Mouse (Mus musculus) limb, embryonic 11.5 days (tissue): ENCODE data around the gene Klk15. TPM values are rescaled to one million over a fixed set of nuclear protein-coding genes. Genes with fewer than 3 reads are reported as not detected.
A peak's percentile ranks its signal among the peaks of the same experiment; 100 is the strongest.

ENCODE experiments used
- ATAC-seq: fragments of 200-750 bp; cut with Nextera tagmentation; 2 replicates; pipeline ENCODE4 v1.8.0; 2017; ENCODE audit warnings: low read depth; ENCODE audit not compliant: insufficient number of reproducible peaks, low FRiP score, low TSS enrichment
- DNase-seq: peaks from one replicate; pipeline ENCODE4 v3.0.0-alpha.2; 2015; ENCODE audit warnings: low spot score
- H3K27ac ChIP-seq: fragments of 300-500 bp; sonication (generic); replicated peaks from 2 replicates; pipeline ENCODE4 v1.5.1; 2014; ENCODE audit warnings: low read depth, mild to moderate bottlenecking, low read length
- H3K27me3 ChIP-seq: fragments of 300-500 bp; sonication (generic); 2 replicates; pipeline ENCODE4 v1.6.1; 2014; ENCODE audit warnings: mild to moderate bottlenecking, low read length, mixed read lengths; ENCODE audit not compliant: control insufficient read depth, insufficient read depth
- H3K36me3 ChIP-seq: fragments of 300-500 bp; sonication (generic); 2 replicates; pipeline ENCODE4 v1.6.1; 2014; ENCODE audit warnings: mild to moderate bottlenecking, low read length, moderate library complexity, mixed read lengths; ENCODE audit not compliant: control insufficient read depth, insufficient read depth
- H3K4me1 ChIP-seq: fragments of 300-500 bp; sonication (generic); 2 replicates; pipeline ENCODE4 v1.6.1; 2014; ENCODE audit warnings: low read length, mixed read lengths; ENCODE audit not compliant: control insufficient read depth, insufficient read depth
- H3K4me2 ChIP-seq: fragments of 300-500 bp; sonication (generic); 2 replicates; pipeline ENCODE4 v1.6.1; 2014; ENCODE audit warnings: low read depth, mild to moderate bottlenecking, moderate library complexity; ENCODE audit not compliant: severe bottlenecking
- H3K4me3 ChIP-seq: fragments of 300-500 bp; sonication (generic); 2 replicates; pipeline ENCODE4 v1.5.1; 2014; ENCODE audit warnings: low read depth, low read length
- H3K9ac ChIP-seq: fragments of 300-500 bp; sonication (generic); 2 replicates; pipeline ENCODE4 v1.6.1; 2014; ENCODE audit warnings: mild to moderate bottlenecking, low read length
- H3K9me3 ChIP-seq: fragments of 300-500 bp; sonication (generic); 2 replicates; pipeline ENCODE4 v1.6.1; 2016; ENCODE audit warnings: low read length; ENCODE audit not compliant: control insufficient read depth
- WGBS: fragments of 180-500 bp; shearing (Covaris S2); extraction: QIAGEN DNeasy Blood & Tissue Kit; methylation state at CpG from one replicate; pipeline ENCODE4 v1.1.7; 2014; 5-methylcytosine and 5-hydroxymethylcytosine counted together
- polyA plus RNA-seq: library from polyadenylated mRNA; unstranded; fragments of >200 nt; fragmentation: Nextera tagmentation; extraction: Ambion mirVana; gene quantifications from 2 replicates; pipeline ENCODE4 v1.2.1, GENCODE M21; 2014

The Klk15 gene
- not detected in 2 replicates for polyA plus RNA-seq

- Histone ChIP-seq H3K27me3 (no peaks in the 10 kb centered on the region), H3K36me3 (no peaks in the 10 kb centered on the region), H3K4me2 (no peak within 1 kb of the TSS), H3K9ac (no peak within 1 kb of the TSS), H3K27ac (no peak within 1 kb of the TSS), H3K4me1 (no peaks in the 10 kb centered on the region), H3K4me3 (no peak within 1 kb of the TSS), H3K9me3 (no peaks in the 10 kb centered on the region)
- 92% methylated on average over 3 of the region's 3 CpGs for WGBS
- ATAC-seq (no peak), DNase-seq (no peak)
Observed at GRCm38 (mm10) chr7:43933440-43933839, at the start of gene Klk15. Klk15 (plus strand) TSS chr7:43933740.

DNA sequence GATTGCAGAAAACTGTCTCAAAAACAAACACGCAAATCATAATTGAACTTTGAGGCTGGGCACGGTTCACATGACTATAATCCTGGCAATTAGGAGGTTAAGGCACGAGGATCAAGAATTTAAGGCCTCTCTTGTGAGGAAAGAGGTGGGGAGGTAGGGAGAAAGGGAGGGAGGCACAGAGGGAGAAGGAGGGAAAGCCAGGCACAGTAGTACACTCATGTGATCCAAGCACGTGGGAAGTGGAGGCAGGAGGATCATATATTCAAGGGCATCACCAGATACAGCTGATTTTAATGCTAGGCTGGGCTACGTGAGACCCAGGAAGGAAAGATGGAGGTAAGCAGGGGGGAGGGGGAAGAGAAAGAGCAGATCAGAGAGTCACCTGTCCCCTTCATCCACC, 42.2 kb upstream of the Klk15 start:
- 64% methylated on average over 5 of the region's 5 CpGs for WGBS
- DNase-seq (no peak), ATAC-seq (no peak)
- no peak overlapping the region for H3K9ac ChIP-seq
- H3K27me3 ChIP-seq: no peaks in the 10 kb centered on the region
- no peak overlapping the region for H3K4me3 ChIP-seq
- H3K4me2 ChIP-seq: no peak overlapping the region
- no peak overlapping the region for H3K27ac ChIP-seq
- H3K9me3 ChIP-seq: no peaks in the 10 kb centered on the region
- H3K4me1 ChIP-seq: no peaks in the 10 kb centered on the region
- no peaks in the 10 kb centered on the region for H3K36me3 ChIP-seq

- Histone ChIP-seq H3K4me1 (no peaks in the 10 kb centered on the region), H3K4me2 (no peak overlapping the region), H3K27ac (no peak overlapping the region), H3K27me3 (no peaks in the 10 kb centered on the region), H3K36me3 (no peaks in the 10 kb centered on the region), H3K4me3 (no peak overlapping the region), H3K9ac (no peak overlapping the region), H3K9me3 (no peaks in the 10 kb centered on the region)
- WGBS: 57% methylated on average over 3 of the region's 3 CpGs
- DNase-seq (no peak), ATAC-seq (no peak)
Observed at GRCm38 (mm10) chr7:43891788-43892187, 41.8 kb upstream of the Klk15 start.

GRCm38 (mm10) chr7:43894836-43895235, 38.7 kb upstream of the Klk15 start:
- ATAC-seq: peak; percentile 82
- Histone ChIP-seq H3K9me3 (no peaks in the 10 kb centered on the region), H3K4me1 (no peaks in the 10 kb centered on the region), H3K27me3 (no peaks in the 10 kb centered on the region), H3K4me3 (no peak overlapping the region), H3K9ac (no peak overlapping the region), H3K36me3 (no peaks in the 10 kb centered on the region), H3K27ac (no peak overlapping the region), H3K4me2 (no peak overlapping the region)
- DNase-seq: peak; percentile 92
- 13% methylated on average over 1 of the region's 1 CpGs for WGBS

DNA sequence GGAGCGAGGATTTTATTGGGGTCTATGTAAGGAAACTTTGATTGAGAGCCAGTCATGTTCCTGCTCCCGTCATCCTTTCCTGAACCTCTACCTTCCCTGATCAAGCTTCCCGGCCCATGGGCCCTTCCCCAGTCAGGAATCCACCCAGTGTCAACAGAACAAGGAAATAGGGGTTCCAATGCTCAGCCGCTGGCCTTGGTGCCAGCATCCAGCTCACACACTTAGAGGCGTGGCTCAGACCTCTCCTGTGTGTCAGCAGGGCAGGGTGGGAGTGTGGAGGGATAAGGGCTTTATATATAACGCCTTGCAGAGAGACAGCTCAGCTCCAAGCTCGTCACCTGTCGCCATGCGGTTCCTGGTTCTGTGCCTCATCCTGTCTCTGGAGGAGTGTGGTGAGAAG, 18.7 kb upstream of the Klk15 start:
- Histone ChIP-seq H3K27me3 (no peaks in the 10 kb centered on the region), H3K4me1 (no peaks in the 10 kb centered on the region), H3K27ac (no peak overlapping the region), H3K36me3 (no peaks in the 10 kb centered on the region), H3K9ac (no peak overlapping the region), H3K4me3 (no peak overlapping the region), H3K4me2 (no peak overlapping the region), H3K9me3 (no peaks in the 10 kb centered on the region)
- no peak for ATAC-seq
- no peak for DNase-seq
- WGBS: 64% methylated on average over 9 of the region's 9 CpGs

GRCm38 (mm10) chr7:43918426-43918825, 15.1 kb upstream of the Klk15 start:
- H3K9ac ChIP-seq: no peak overlapping the region
- H3K27ac ChIP-seq: no peak overlapping the region
- H3K9me3 ChIP-seq: no peaks in the 10 kb centered on the region
- no peak for DNase-seq
- H3K4me1 ChIP-seq: no peaks in the 10 kb centered on the region
- H3K27me3 ChIP-seq: no peaks in the 10 kb centered on the region
- no peaks in the 10 kb centered on the region for H3K36me3 ChIP-seq
- no peak for ATAC-seq
- no peak overlapping the region for H3K4me2 ChIP-seq
- 81% methylated on average over 13 of the region's 13 CpGs for WGBS
- no peak overlapping the region for H3K4me3 ChIP-seq

DNA sequence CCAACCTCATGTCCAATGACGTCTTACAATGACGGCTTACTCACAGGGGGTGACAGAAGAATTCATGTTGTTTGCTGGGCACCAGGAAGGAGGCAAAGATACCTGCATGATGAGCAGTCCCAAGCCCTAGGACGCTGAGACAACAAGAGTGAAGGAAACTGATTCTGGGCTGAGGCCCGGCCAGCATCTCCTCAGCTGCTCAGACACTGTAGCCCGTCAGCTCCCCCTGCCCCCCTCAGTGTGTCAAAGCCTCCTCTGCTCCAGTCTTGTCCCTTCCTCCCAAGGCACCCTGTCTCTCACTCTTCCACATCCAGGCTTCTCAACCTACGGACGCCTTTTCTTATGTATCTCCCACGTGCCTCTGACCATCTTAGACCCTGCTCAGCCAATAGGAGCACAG, 14.7 kb upstream of the Klk15 start:
- Histone ChIP-seq H3K9me3 (no peaks in the 10 kb centered on the region), H3K27ac (no peak overlapping the region), H3K4me3 (no peak overlapping the region), H3K9ac (no peak overlapping the region), H3K36me3 (no peaks in the 10 kb centered on the region), H3K27me3 (no peaks in the 10 kb centered on the region), H3K4me2 (no peak overlapping the region), H3K4me1 (no peaks in the 10 kb centered on the region)
- DNase-seq (no peak), ATAC-seq (no peak)
- WGBS: 79% methylated on average over 8 of the region's 8 CpGs

GRCm38 (mm10) chr7:43919559-43920451, 13.7 kb upstream of the Klk15 start:
- H3K4me2 ChIP-seq: no peak overlapping the region

More at GRCm38 (mm10) chr7:43919559-43920451, 13.7 kb upstream of the Klk15 start:
- H3K27ac ChIP-seq: no peak overlapping the region
- H3K9me3 ChIP-seq: no peaks in the 10 kb centered on the region
- no peak overlapping the region for H3K9ac ChIP-seq
- no peaks in the 10 kb centered on the region for H3K4me1 ChIP-seq
- peak; percentile 80 for DNase-seq
- 29% methylated on average over 14 of the region's 14 CpGs for WGBS
- no peak overlapping the region for H3K4me3 ChIP-seq
- ATAC-seq: peak; percentile 82
- no peaks in the 10 kb centered on the region for H3K36me3 ChIP-seq
- no peaks in the 10 kb centered on the region for H3K27me3 ChIP-seq
